Mouse (Mus musculus) hindbrain, embryonic 14.5 days (tissue): ENCODE measurements around the gene Ppp2r1b. TPM values are rescaled to one million over a fixed set of nuclear protein-coding genes. Genes with fewer than 3 reads are reported as not detected.

ENCODE experiments used
- ATAC-seq: fragments of 200-750 bp; cut with Nextera tagmentation; 2 replicates; pipeline ENCODE4 v1.8.0; 2017; ENCODE audit warnings: moderate number of reproducible peaks, mild to moderate bottlenecking, moderate TSS enrichment, moderate library complexity; ENCODE audit not compliant: low FRiP score
- DNase-seq: peaks from one replicate; pipeline ENCODE4 v3.0.0-alpha.2; 2015; ENCODE audit warnings: low spot score
- H3K27ac ChIP-seq: fragments of 300-500 bp; sonication (generic); 2 replicates; pipeline ENCODE4 v1.5.1; 2014; ENCODE audit warnings: mild to moderate bottlenecking, moderate library complexity
- H3K27me3 ChIP-seq: fragments of 300-500 bp; sonication (generic); 2 replicates; pipeline ENCODE4 v1.6.1; 2014; ENCODE audit warnings: mild to moderate bottlenecking, low read length, mixed read lengths; ENCODE audit not compliant: control insufficient read depth, insufficient read depth
- H3K36me3 ChIP-seq: fragments of 300-500 bp; sonication (generic); replicated peaks from 2 replicates; pipeline ENCODE4 v1.6.1; 2014; ENCODE audit not compliant: control insufficient read depth, insufficient read depth
- H3K4me1 ChIP-seq: fragments of 300-500 bp; sonication (generic); replicated peaks from 2 replicates; pipeline ENCODE4 v1.6.1; 2014; ENCODE audit warnings: antibody characterized with exemption, low read length, mixed read lengths; ENCODE audit not compliant: control insufficient read depth, insufficient read depth
- H3K4me2 ChIP-seq: fragments of 300-500 bp; sonication (generic); replicated peaks from 2 replicates; pipeline ENCODE4 v1.6.1; 2014; ENCODE audit warnings: mild to moderate bottlenecking, moderate library complexity
- H3K4me3 ChIP-seq: fragments of 300-500 bp; sonication (generic); replicated peaks from 2 replicates; pipeline ENCODE4 v1.5.1; 2014; ENCODE audit warnings: mild to moderate bottlenecking, low read length
- H3K9ac ChIP-seq: fragments of 300-500 bp; sonication (generic); 2 replicates; pipeline ENCODE4 v1.6.1; 2014
- H3K9me3 ChIP-seq: fragments of 300-500 bp; sonication (generic); 2 replicates; pipeline ENCODE4 v1.6.1; 2016; ENCODE audit warnings: low read length; ENCODE audit not compliant: control insufficient read depth
- WGBS: fragments of 180-500 bp; shearing (Covaris S2); extraction: QIAGEN DNeasy Blood & Tissue Kit; methylation state at CpG from one replicate; pipeline ENCODE4 v1.1.7; 2014; 5-methylcytosine and 5-hydroxymethylcytosine counted together
- polyA plus RNA-seq: library from polyadenylated mRNA; unstranded; fragments of >200 nt; fragmentation: Nextera tagmentation; extraction: Ambion mirVana; gene quantifications from 2 replicates; pipeline ENCODE4 v1.2.1, GENCODE M21; 2014

Ppp2r1b gene
- polyA plus RNA-seq, 1 experiment from 2014 or later: 49.0 TPM

DNA sequence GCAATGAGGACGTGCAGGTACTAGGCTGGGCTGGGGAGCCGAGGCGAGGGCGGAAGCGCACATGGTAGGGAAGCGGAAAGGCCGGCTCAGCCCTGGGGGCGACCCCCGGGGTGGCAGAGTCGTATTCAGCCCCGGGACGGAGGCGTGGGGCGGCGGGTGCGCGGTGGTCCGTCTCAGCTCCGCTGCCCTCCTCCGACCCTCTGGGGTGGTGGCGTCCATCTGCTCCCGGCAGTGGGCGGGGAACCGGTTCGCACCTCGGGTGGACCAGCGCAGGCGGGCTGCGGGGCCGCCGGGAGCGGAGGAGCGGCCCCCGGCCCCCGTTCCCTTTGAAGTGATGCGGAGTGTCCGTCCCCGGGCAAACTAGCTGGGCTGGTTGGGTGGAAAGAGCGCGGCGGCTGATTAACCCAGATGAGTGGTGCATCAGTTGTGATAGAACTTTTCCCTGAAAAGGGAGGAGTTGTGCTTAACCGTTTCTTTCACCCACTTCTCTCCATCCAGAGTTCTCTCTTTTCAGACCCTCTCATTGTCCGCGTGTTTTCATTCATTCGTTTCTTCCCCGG is 12.1 kb downstream of the Ppp2r1b start:
- Histone ChIP-seq H3K9ac (peak overlapping the region; percentile 74), H3K4me2 (peak overlapping the region; percentile 79), H3K9me3 (no peaks in the 10 kb centered on the region), H3K4me1 (peaks cover 4% of the 10 kb centered on the region), H3K27me3 (no peaks in the 10 kb centered on the region), H3K27ac (peak overlapping the region; percentile 78), H3K36me3 (peaks cover 31% of the 10 kb centered on the region), H3K4me3 (peak overlapping the region; percentile 83)
- ATAC-seq: peak; percentile 73; the same call in 1 of the 2 replicates
- WGBS: under 1% methylated on average over 45 of the region's 46 CpGs
- DNase-seq: peak; percentile 25

DNA sequence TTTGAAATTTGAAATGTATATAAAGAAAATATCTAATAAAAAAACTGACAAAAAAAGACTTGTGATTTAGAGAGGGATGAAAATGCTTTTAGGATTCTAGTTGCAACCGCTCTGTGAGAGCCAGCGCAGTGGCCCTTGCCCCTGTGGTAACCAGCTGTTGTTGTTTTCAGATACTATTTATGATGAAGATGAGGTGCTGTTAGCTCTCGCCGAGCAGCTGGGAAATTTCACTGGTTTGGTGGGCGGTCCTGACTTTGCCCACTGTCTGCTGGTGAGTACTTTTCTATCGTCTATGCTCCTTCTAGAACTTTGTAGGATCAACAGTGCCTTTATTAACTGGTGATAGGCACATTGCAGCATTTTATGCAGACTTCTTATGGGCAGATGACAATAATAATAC is 13.6 kb downstream of the Ppp2r1b start:
- Histone ChIP-seq H3K9me3 (no peaks in the 10 kb centered on the region), H3K27ac (no peak overlapping the region), H3K9ac (no peak overlapping the region), H3K4me1 (peaks cover 4% of the 10 kb centered on the region; the same call in 1 of the 2 replicates), H3K36me3 (peaks cover 46% of the 10 kb centered on the region), H3K4me3 (no peak overlapping the region), H3K4me2 (no peak overlapping the region), H3K27me3 (no peaks in the 10 kb centered on the region)
- DNase-seq: no peak
- WGBS: 93% methylated on average over 6 of the region's 6 CpGs
- ATAC-seq: no peak

DNA sequence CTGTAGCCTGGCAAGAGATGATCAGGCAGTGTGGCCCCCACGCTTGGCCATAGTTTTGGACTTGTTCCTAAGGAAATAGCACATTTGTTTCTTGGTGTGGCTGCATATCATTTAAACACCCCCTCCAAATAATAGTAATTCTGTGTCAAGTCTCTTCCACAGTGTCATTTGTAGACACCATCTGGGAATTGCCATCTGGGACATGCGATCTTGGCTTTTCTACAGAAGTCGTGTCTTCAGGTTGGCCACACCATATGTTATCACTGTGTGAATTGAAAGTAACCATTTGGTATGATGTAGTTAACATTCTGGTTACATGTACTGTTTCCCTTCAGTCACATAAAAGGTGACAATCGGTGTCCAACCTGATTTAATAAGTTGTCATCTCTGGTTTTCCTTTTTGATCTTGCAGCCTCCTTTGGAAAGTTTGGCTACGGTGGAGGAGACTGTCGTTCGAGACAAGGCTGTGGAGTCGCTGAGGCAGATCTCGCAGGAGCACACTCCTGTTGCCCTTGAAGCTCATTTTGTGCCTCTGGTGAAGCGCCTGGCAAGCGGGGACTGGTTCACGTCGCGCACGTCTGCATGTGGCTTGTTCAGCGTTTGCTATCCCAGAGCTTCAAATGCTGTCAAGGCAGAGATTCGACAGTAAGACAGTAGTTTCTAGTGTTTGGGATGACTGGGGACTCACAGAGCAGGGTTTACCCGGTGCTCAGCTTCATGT is 16.2 kb downstream of the Ppp2r1b start:
- DNase-seq (no peak), ATAC-seq (no peak)
- peaks cover 4% of the 10 kb centered on the region; the same call in 1 of the 2 replicates for H3K4me1 ChIP-seq
- no peak overlapping the region for H3K9ac ChIP-seq
- H3K27me3 ChIP-seq: no peaks in the 10 kb centered on the region
- 93% methylated on average over 18 of the region's 18 CpGs for WGBS
- H3K4me2 ChIP-seq: no peak overlapping the region
- no peak overlapping the region for H3K4me3 ChIP-seq
- H3K27ac ChIP-seq: no peak overlapping the region
- H3K9me3 ChIP-seq: no peaks in the 10 kb centered on the region
- H3K36me3 ChIP-seq: peaks cover 72% of the 10 kb centered on the region

DNA sequence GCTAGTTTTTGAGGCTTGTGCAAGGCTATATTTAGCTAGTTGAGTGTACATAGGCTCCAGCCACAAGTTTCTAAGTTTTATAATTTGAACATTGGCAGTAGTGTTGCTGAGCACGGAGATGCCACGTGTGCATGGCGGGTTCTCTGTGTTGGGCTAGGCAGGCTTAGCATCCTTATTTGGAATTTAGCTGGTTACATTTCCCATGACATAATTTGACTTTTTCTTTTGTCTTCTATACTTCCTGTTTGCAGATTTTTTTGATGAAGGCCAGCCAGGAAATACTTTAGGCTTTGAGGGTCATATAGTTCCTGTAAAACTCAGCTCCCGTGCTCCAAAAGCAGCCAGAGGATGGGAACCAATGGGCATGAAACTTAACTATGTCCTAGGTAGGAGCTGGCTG is 18.7 kb downstream of the Ppp2r1b start:
- 92% methylated on average over 4 of the region's 4 CpGs for WGBS
- no peak overlapping the region for H3K4me3 ChIP-seq
- no peaks in the 10 kb centered on the region for H3K27me3 ChIP-seq
- H3K9me3 ChIP-seq: no peaks in the 10 kb centered on the region
- DNase-seq (no peak), ATAC-seq (no peak)
- H3K36me3 ChIP-seq: peaks cover 97% of the 10 kb centered on the region
- no peak overlapping the region for H3K9ac ChIP-seq
- H3K4me2 ChIP-seq: no peak overlapping the region
- H3K4me1 ChIP-seq: no peaks in the 10 kb centered on the region
- no peak overlapping the region for H3K27ac ChIP-seq

DNA sequence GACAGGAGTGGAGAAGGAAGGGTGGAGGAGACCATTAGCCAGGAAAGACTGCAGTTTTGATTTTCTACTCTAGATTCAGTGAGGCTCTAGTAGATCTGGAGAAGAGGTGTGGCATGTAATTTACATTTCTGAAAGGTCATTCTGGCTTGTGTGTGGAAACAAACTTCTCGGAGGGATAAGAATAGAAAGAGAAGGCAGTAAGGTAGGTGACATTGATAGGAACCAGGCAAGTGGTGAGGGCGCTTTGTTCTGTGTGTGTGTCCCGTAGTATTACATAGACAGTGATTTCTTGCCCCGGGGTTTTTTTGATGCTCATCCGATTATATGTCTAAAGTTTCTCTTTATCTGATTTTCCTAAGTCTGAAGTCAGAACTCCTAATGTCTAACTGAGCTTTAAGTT is 19.8 kb downstream of the Ppp2r1b start:
- Histone ChIP-seq H3K27me3 (no peaks in the 10 kb centered on the region), H3K4me1 (no peaks in the 10 kb centered on the region), H3K4me3 (no peak overlapping the region), H3K27ac (no peak overlapping the region), H3K4me2 (no peak overlapping the region), H3K36me3 (peaks cover 93% of the 10 kb centered on the region), H3K9me3 (no peaks in the 10 kb centered on the region), H3K9ac (no peak overlapping the region)
- DNase-seq: no peak
- 95% methylated on average over 5 of the region's 5 CpGs for WGBS
- ATAC-seq: no peak

DNA sequence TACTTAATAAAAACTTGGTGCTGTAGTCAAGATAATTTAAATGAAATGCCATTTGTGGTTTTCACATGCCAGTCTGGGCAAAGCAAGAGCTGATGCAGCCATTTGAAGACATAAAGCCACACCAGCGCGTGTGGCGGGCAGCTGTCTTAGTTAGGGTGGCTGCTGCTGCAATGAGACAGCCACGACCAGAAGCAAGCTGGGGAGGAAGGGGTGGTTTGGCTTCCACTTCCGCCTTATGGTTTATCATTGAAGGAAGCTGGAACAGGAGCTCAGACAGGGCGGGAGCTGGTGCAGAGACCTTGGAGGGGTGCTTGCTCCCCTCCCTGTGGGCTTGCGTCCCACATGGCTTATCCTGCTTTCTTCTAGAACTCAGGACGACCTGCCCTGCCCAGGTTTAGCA is 20.7 kb downstream of the Ppp2r1b start:
- ATAC-seq: no peak
- Histone ChIP-seq H3K36me3 (peaks cover 95% of the 10 kb centered on the region), H3K9me3 (no peaks in the 10 kb centered on the region), H3K4me2 (no peak overlapping the region), H3K27me3 (no peaks in the 10 kb centered on the region), H3K27ac (no peak overlapping the region), H3K4me3 (no peak overlapping the region), H3K4me1 (no peaks in the 10 kb centered on the region), H3K9ac (no peak overlapping the region)
- DNase-seq: no peak
- WGBS: 90% methylated on average over 8 of the region's 8 CpGs

DNA sequence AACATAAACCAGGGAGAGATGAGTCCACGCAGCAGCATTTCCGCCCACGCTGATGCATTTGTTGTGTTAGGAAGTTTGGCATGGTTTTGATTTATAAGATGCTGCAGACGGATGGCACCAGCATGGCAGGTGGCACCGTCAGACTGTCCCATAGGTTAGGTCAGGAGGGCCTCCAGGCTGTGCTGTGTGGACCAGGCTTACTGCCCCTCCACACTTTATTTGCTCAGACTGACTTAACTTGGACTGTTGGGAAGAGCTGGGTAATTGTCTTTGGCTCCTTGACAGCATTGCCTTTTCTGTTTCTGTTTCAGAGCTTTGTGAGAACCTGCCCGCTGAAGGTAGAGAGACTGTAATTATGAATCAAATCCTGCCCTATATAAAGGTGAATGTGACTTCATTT is 21.9 kb downstream of the Ppp2r1b start:
- Histone ChIP-seq H3K4me3 (no peak overlapping the region), H3K4me1 (no peaks in the 10 kb centered on the region), H3K27me3 (no peaks in the 10 kb centered on the region), H3K36me3 (peaks cover 88% of the 10 kb centered on the region), H3K9ac (no peak overlapping the region), H3K27ac (no peak overlapping the region), H3K9me3 (no peaks in the 10 kb centered on the region), H3K4me2 (no peak overlapping the region)
- 92% methylated on average over 6 of the region's 6 CpGs for WGBS
- DNase-seq (no peak), ATAC-seq (no peak)

DNA sequence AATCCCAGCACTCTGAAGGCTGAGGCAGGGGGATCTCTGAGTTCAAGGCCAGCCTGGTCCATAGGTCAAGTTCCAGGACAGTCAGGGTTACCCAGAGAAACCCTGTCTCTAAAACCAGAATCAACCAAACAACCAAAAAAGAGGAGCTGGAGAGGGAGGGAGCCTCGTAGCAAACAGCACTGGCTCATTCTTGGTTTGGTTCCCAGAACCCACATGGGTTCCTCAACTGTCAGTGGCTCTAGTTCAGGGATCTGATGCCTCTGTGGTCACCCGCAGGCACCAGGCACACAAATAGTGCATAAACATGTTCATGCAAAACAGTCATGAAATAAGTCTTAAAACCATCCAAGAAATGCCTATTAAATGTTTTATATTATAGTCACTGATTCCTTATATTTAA is 23.1 kb downstream of the Ppp2r1b start:
- no peaks in the 10 kb centered on the region for H3K4me1 ChIP-seq
- H3K4me2 ChIP-seq: no peak overlapping the region
- peaks cover 87% of the 10 kb centered on the region for H3K36me3 ChIP-seq
- no peak for DNase-seq
- no peak for ATAC-seq
- no peak overlapping the region for H3K27ac ChIP-seq
- H3K27me3 ChIP-seq: no peaks in the 10 kb centered on the region
- H3K9ac ChIP-seq: no peak overlapping the region
- 100% methylated on average over 2 of the region's 2 CpGs for WGBS
- H3K4me3 ChIP-seq: no peak overlapping the region
- H3K9me3 ChIP-seq: no peaks in the 10 kb centered on the region

DNA sequence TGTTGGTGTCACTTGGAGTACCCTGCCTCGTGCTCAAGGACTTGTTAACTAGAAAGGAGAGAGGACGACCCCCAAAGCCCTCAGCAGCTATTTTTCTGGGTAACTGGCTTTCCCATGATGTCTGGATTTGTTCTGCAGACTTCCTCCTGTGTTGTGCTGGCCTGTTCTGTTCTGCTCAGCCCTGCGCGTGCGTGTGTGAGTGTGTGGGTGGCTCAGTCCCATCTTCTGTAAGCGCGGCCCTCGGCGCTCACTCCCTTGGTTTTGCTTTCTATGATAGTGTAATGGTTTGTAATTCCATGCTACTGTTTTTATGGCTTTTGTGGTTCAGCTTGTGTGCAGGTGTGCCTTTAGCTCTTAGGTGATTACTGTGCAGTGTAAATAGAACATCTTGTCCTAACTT is 28.1 kb downstream of the Ppp2r1b start:
- 92% methylated on average over 9 of the region's 9 CpGs for WGBS
- H3K9ac ChIP-seq: no peak overlapping the region
- H3K9me3 ChIP-seq: no peaks in the 10 kb centered on the region
- peaks cover 83% of the 10 kb centered on the region for H3K36me3 ChIP-seq
- no peaks in the 10 kb centered on the region for H3K4me1 ChIP-seq
- H3K27me3 ChIP-seq: no peaks in the 10 kb centered on the region
- no peak for ATAC-seq
- no peak for DNase-seq
- no peak overlapping the region for H3K4me2 ChIP-seq
- no peak overlapping the region for H3K4me3 ChIP-seq
- H3K27ac ChIP-seq: no peak overlapping the region
